Mouse (Mus musculus) CH12.LX (cell line): ENCODE measurements at regions not wholly inside any gene's neighbourhood (a gene's known extent, or its start where the extent isn't known, plus 50 kb on each side); places are given as distances from the start of the nearest gene placed in this dataset.
"Not testable (repeated sequence)": the region's sequence is repeated elsewhere in the genome, so short reads cannot be mapped to it uniquely, and the experiment has no call there.

ENCODE experiments used
- DNase-seq: peaks from one replicate; pipeline ENCODE4 v3.0.0-alpha.2; 2013; ENCODE audit errors: extremely low read depth
- H3K27ac ChIP-seq: 2 replicates; pipeline ENCODE4 v1.5.1; 2012; ENCODE audit warnings: low read depth, mild to moderate bottlenecking, control low read depth, moderate library complexity; ENCODE audit not compliant: insufficient read depth
- H3K27me3 ChIP-seq: replicated peaks from 2 replicates; pipeline ENCODE3; 2012; ENCODE audit warnings: inconsistent platforms
- H3K36me3 ChIP-seq, 2 experiments: replicated peaks in 1 of 2; 2 replicates each; pipeline versions ENCODE3 to v1.6.1; 2012; ENCODE audit warnings: inconsistent platforms in 1 of 2, low read length in 1 of 2, mild to moderate bottlenecking in 1 of 2, mixed read lengths in 1 of 2, moderate library complexity in 1 of 2; ENCODE audit not compliant: control insufficient read depth in 1 of 2, insufficient read depth in 1 of 2
- H3K4me1 ChIP-seq, 2 experiments: 2 replicates each; pipeline ENCODE4 v1.6.1; 2012; ENCODE audit warnings: inconsistent platforms in 1 of 2, moderate library complexity in 1 of 2; ENCODE audit not compliant: insufficient read depth in 2 of 2, control insufficient read depth in 1 of 2
- H3K4me2 ChIP-seq: 2 replicates; pipeline ENCODE4 v1.6.1; 2012; ENCODE audit warnings: low read depth, mild to moderate bottlenecking, control low read depth; ENCODE audit not compliant: poor library complexity, insufficient read depth, severe bottlenecking
- H3K4me3 ChIP-seq, 3 experiments: fragments of 150-350 bp in 1 of 3; sonication (generic) in 1 of 3; replicated peaks in 1 of 3; 2 replicates each; pipeline versions ENCODE3 to v1.5.1; 2011 to 2012; ENCODE audit warnings: low read depth in 2 of 3, low read length in 2 of 3, mild to moderate bottlenecking in 2 of 3, moderate library complexity in 2 of 3, control low read depth in 1 of 3, improper control_type of control experiment in 1 of 3, inconsistent platforms in 1 of 3, mixed read lengths in 1 of 3; ENCODE audit not compliant: poor library complexity in 1 of 3
- H3K79me2 ChIP-seq: replicated peaks from 2 replicates; pipeline ENCODE4 v1.6.1; 2012; ENCODE audit warnings: mild to moderate bottlenecking, moderate library complexity; ENCODE audit not compliant: control insufficient read depth, poor library complexity, insufficient read depth, severe bottlenecking; ENCODE audit errors: extremely low read depth
- H3K9ac ChIP-seq: 2 replicates; pipeline ENCODE4 v1.6.1; 2012; ENCODE audit warnings: low read depth, mild to moderate bottlenecking, control low read depth, moderate library complexity; ENCODE audit not compliant: insufficient read depth
- H3K9me3 ChIP-seq: replicated peaks from 2 replicates; pipeline ENCODE3; 2012; ENCODE audit warnings: low read length, inconsistent platforms, mixed read lengths
- CHD2 ChIP-seq: IDR thresholded peaks from 2 replicates; pipeline ENCODE4 v1.6.1; 2011; ENCODE audit warnings: low read length, improper control_type of control experiment
- HCFC1 ChIP-seq: IDR thresholded peaks from 2 replicates; pipeline ENCODE4 v1.6.1; 2012; ENCODE audit warnings: low read depth, mild to moderate bottlenecking, inconsistent platforms, low read length, improper control_type of control experiment
- MAFK ChIP-seq: IDR thresholded peaks from 2 replicates; pipeline ENCODE4 v1.6.1; 2011; ENCODE audit warnings: low read length, improper control_type of control experiment; ENCODE audit not compliant: insufficient replicate concordance
- MAX ChIP-seq: IDR thresholded peaks from 2 replicates; pipeline ENCODE4 v1.6.1; 2011; ENCODE audit warnings: low read length, improper control_type of control experiment
- MEF2A ChIP-seq: IDR thresholded peaks from 2 replicates; pipeline ENCODE4 v1.6.1; 2014; ENCODE audit warnings: low read depth, mild to moderate bottlenecking, inconsistent platforms, low read length, improper control_type of control experiment, borderline replicate concordance
- MXI1 ChIP-seq: IDR thresholded peaks from 2 replicates; pipeline ENCODE4 v1.6.1; 2011; ENCODE audit warnings: mild to moderate bottlenecking, low read depth, low read length, improper control_type of control experiment
- MYC ChIP-seq: IDR thresholded peaks from 2 replicates; pipeline ENCODE4 v1.6.1; 2011; ENCODE audit warnings: low read depth, mild to moderate bottlenecking, improper control_type of control experiment, low read length
- NRF1 ChIP-seq: IDR thresholded peaks from 2 replicates; pipeline ENCODE4 v1.6.1; 2014; ENCODE audit warnings: low read depth, mild to moderate bottlenecking, inconsistent platforms, low read length, improper control_type of control experiment, moderate library complexity
- RAD21 ChIP-seq: IDR thresholded peaks from 2 replicates; pipeline ENCODE4 v1.6.1; 2011; ENCODE audit warnings: low read depth, mild to moderate bottlenecking, low read length, improper control_type of control experiment, moderate library complexity
- RCOR1 ChIP-seq: conservative IDR thresholded peaks from 2 replicates; pipeline ENCODE4 v1.6.1; 2012; ENCODE audit warnings: low read depth, mild to moderate bottlenecking, inconsistent platforms, low read length, improper control_type of control experiment
- SIN3A ChIP-seq: IDR thresholded peaks from 2 replicates; pipeline ENCODE4 v1.6.1; 2012; ENCODE audit warnings: low read length, improper control_type of control experiment, inconsistent platforms
- USF1 ChIP-seq: IDR thresholded peaks from 2 replicates; pipeline ENCODE4 v1.6.1; 2014; ENCODE audit warnings: low read depth, mild to moderate bottlenecking, inconsistent platforms, low read length, improper control_type of control experiment
- USF2 ChIP-seq: conservative IDR thresholded peaks from 2 replicates; pipeline ENCODE4 v1.6.1; 2011; ENCODE audit warnings: low read depth, low read length, improper control_type of control experiment
- ZC3H11A ChIP-seq: IDR thresholded peaks from 2 replicates; pipeline ENCODE4 v1.6.1; 2012; ENCODE audit warnings: low read depth, mild to moderate bottlenecking, inconsistent platforms, low read length, improper control_type of control experiment
- ZMIZ1 ChIP-seq: IDR thresholded peaks from 2 replicates; pipeline ENCODE4 v1.6.1; 2012; ENCODE audit warnings: low read depth, mild to moderate bottlenecking, inconsistent platforms, low read length, improper control_type of control experiment
- ZNF384 ChIP-seq: IDR thresholded peaks from 2 replicates; pipeline ENCODE4 v1.6.1; 2012; ENCODE audit warnings: low read depth, low read length, improper control_type of control experiment, inconsistent platforms
- dilution Hi-C: fragments of 300-500 bp; cut with MboI; formaldehyde crosslinking; loops from 2 replicates; pipeline ENCODE4 v1.14.3; 2020; ENCODE audit warnings: low sequenced_read_pairs; ENCODE audit not compliant: extremely low pct_unique_long_range_greater_than_20kb, extremely low pct_ligation_motif_present
- in situ Hi-C: fragments of 300-500 bp; cut with MboI; formaldehyde crosslinking; loops from 3 replicates; pipeline ENCODE4 v1.14.3; 2019; ENCODE audit warnings: low sequenced_read_pairs, low pct_ligation_motif_present, low pct_unique_long_range_greater_than_20kb, mixed read lengths

DNA sequence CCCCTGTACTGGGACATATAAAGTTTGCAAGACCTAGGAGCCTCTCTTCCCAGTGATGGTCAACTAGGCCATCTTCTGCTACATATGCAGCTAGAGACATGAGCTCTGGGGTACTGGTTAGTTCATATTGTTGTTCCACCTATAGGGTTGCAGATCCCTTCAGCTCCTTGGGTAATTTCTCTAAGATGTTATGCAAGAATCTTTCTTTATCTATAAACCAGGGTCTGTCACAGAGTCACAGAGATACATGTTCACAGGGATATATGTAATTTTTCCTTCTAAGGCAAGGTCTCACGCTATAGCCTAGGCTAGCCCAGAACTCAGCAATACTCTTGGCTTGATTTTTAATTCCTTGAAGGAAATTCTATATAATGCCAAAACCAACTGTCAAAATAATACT is 56.9 kb downstream of the Zfp36l1 start:
- H3K9ac ChIP-seq, H3K4me3 ChIP-seq, in situ Hi-C loops, H3K36me3 ChIP-seq, H3K79me2 ChIP-seq, H3K4me2 ChIP-seq, dilution Hi-C loops, H3K27ac ChIP-seq, DNase-seq, H3K27me3 ChIP-seq, H3K9me3 ChIP-seq: not testable (repeated sequence)
- H3K4me1 ChIP-seq = peaks cover 32 to 77% of the 10 kb centered on the region in 2 experiments

GRCm38 (mm10) chr12:80055394-80055793 is 57.4 kb downstream of the Zfp36l1 start:
- H3K27me3 ChIP-seq = no peaks in the 10 kb centered on the region
- peak overlapping the region in 1 of 3 experiments; percentile 48 for H3K4me3 ChIP-seq
- DNase-seq = no peak
- H3K36me3 ChIP-seq = no peaks in the 10 kb centered on the region
- H3K27ac ChIP-seq = peak overlapping the region; percentile 93
- H3K4me2 ChIP-seq = peak overlapping the region; percentile 65; the same call in 1 of the 2 replicates
- peaks cover 30 to 72% of the 10 kb centered on the region in 2 experiments for H3K4me1 ChIP-seq
- no peaks in the 10 kb centered on the region for H3K9me3 ChIP-seq
- TF ChIP-seq MYC (0 out of 2 replicates have a peak, but pooled peaks have one; percentile 0), NRF1 (no peak)
- no peaks in the 10 kb centered on the region for H3K79me2 ChIP-seq
- 0 out of 2 replicates have a peak overlapping the region, but pooled peaks have one; percentile 2 for H3K9ac ChIP-seq
- in situ Hi-C loops = no loop called here
- dilution Hi-C loops = no loop called here

GRCm38 (mm10) chr12:80054655-80055037 is 58.2 kb downstream of the Zfp36l1 start:
- H3K9me3 ChIP-seq = no peaks in the 10 kb centered on the region
- H3K4me2 ChIP-seq = peak overlapping the region; percentile 65
- peak overlapping the region; percentile 93 for H3K27ac ChIP-seq
- dilution Hi-C loops (no loop called here), in situ Hi-C loops (no loop called here)
- H3K27me3 ChIP-seq = no peaks in the 10 kb centered on the region
- H3K4me3 ChIP-seq = no peak overlapping the region
- no peak for DNase-seq
- H3K9ac ChIP-seq = peak overlapping the region; percentile 49
- H3K36me3 ChIP-seq = no peaks in the 10 kb centered on the region
- H3K79me2 ChIP-seq = no peaks in the 10 kb centered on the region
- no peak for TF ChIP-seq USF2
- TF ChIP-seq MEF2A = peak; percentile 85
- TF ChIP-seq ZNF384 = peak; percentile 46
- TF ChIP-seq ZC3H11A = no peak
- TF ChIP-seq MXI1 = no peak
- TF ChIP-seq ZMIZ1 = no peak
- no peak for TF ChIP-seq SIN3A
- TF ChIP-seq MAX = no peak
- no peak for TF ChIP-seq RCOR1
- no peak for TF ChIP-seq HCFC1
- TF ChIP-seq RAD21 = no peak
- no peak for TF ChIP-seq MAFK
- no peak for TF ChIP-seq USF1
- no peak for TF ChIP-seq CHD2
- peaks cover 24 to 64% of the 10 kb centered on the region in 2 experiments for H3K4me1 ChIP-seq
